Mouse (Mus musculus): ENCODE measurements around the gene Dand5.

GRCm38 (mm10) chr8:84765629-84766028, 57.0 kb downstream of the Dand5 start:
- TF ChIP-seq EP300 (IDR thresholded peaks at IDR 0.05; ENCODE audit: low read depth): no peak
- TF ChIP-seq CTCF (IDR thresholded peaks at IDR 0.05; ENCODE audit: low read depth): no peak
